In the genomic region with DNA sequence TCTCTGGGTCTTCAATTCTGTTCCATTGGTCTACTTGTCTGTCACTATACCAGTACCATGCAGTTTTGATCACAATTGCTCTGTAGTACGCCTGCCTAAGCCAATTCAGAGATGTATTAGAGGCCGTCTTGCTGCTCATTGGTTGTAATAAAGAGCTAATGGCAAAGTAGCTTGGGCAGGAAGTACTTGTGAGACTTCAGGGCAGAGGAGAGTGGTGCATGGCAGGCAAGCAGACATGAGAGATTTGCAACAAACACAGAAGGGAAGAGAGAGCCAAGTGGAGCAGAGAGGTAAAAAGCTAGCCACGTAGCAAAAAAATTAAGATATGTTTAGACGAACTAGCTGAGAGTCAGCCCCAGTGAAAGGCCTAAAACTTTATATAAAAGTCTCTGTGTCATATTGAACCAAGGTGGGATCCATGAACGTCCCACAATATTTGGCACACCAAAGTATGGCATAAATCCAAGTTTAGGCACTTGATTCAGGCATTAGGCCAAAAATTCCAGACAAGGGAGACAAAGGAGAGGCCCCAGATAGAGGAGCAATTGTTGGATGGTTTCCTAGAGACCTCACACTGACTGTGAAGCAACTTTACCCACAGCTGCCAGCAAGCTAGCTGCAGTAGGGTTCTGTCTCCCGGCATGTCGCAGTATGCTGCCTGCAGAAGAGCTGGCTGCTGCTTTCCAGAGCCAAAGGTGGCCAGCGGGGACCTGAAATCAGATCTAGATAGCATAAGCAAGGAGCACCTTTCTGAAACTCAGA, we compare ENCODE assay signal across 9 mouse cellular contexts. TPM values are rescaled to one million over a fixed set of nuclear protein-coding genes. Genes with fewer than 3 reads are reported as not detected.
DNase-seq lines count a peak whose midpoint lies in the region; ATAC-seq lines count a peak whose summit lies in the region.
"Had no signal": no experiment of that assay in that cellular context is flagged by ENCODE, and none has a peak within 500 bp of the region (broad histone marks: within the 10 kb centered on the region; RNA-seq: fewer than 3 reads in every experiment).

No protein-coding gene starts in this region.

- no peaks in the 10 kb centered on the region; the same call in 1 of the 2 replicates for H3K4me1 ChIP-seq in intestine, embryonic 14.5 days (replicated peaks; ENCODE audit: control insufficient read depth, insufficient read depth, low read length)
- no peaks in the 10 kb centered on the region for H3K4me1 ChIP-seq in intestine, embryonic 16.5 days (ENCODE audit: control insufficient read depth, insufficient read depth, low read length)
- H3K4me1 ChIP-seq in heart, embryonic 15.5 days (replicated peaks): peaks cover 7% of the 10 kb centered on the region

- ATAC-seq in intestine, embryonic 14.5 days (replicated peaks; ENCODE audit: low FRiP score, low TSS enrichment, low read depth): no peak
- ATAC-seq in intestine, embryonic 16.5 days: no peak
- peak; percentile 90 for ATAC-seq in heart, embryonic 15.5 days (replicated peaks; ENCODE audit: insufficient number of reproducible peaks, insufficient read depth, low FRiP score, low read depth)
- no peak for ATAC-seq in CD4-positive, CD25-positive, alpha-beta regulatory T cell, adult 4 months

- WGBS in intestine, embryonic 14.5 days: 59% methylated on average over 8 of the region's 8 CpGs
- 55% methylated on average over 8 of the region's 8 CpGs for WGBS in intestine, embryonic 16.5 days
- WGBS in heart, embryonic 15.5 days: 33% methylated on average over 8 of the region's 8 CpGs

- H3K27ac ChIP-seq in intestine, embryonic 14.5 days (ENCODE audit: low read depth): 0 out of 2 replicates have a peak overlapping the region, but pooled peaks have one; percentile 27
- no peak overlapping the region for H3K27ac ChIP-seq in intestine, embryonic 16.5 days (ENCODE audit: low read length)
- peak overlapping the region; percentile 77 for H3K27ac ChIP-seq in heart, embryonic 15.5 days

- H3K27me3 ChIP-seq in intestine, embryonic 14.5 days (replicated peaks; ENCODE audit: control insufficient read depth, insufficient read depth, low read length): no peaks in the 10 kb centered on the region
- H3K27me3 ChIP-seq in intestine, embryonic 16.5 days (replicated peaks; ENCODE audit: control insufficient read depth, insufficient read depth, low read length): no peaks in the 10 kb centered on the region
- no peaks in the 10 kb centered on the region for H3K27me3 ChIP-seq in heart, embryonic 15.5 days

- DNase-seq in intestine, embryonic 14.5 days (ENCODE audit: low spot score): no peak
- peak; percentile 35 to 40 for DNase-seq in cerebellum, postnatal 14 days
- peak; percentile 33 for DNase-seq in lung, postnatal 10 days
- no peak for DNase-seq in kidney, adult 9 months
- DNase-seq in urinary bladder, postnatal 14 days (ENCODE audit: low spot score): no peak
- DNase-seq: kidney, adult 11 months had no signal

- H3K9me3 ChIP-seq in intestine, embryonic 14.5 days (ENCODE audit: control insufficient read depth, low read length): no peaks in the 10 kb centered on the region
- H3K9me3 ChIP-seq in intestine, embryonic 16.5 days (ENCODE audit: control insufficient read depth, low read length): no peaks in the 10 kb centered on the region
- no peaks in the 10 kb centered on the region for H3K9me3 ChIP-seq in heart, embryonic 15.5 days (replicated peaks)

- no peaks in the 10 kb centered on the region for H3K36me3 ChIP-seq in intestine, embryonic 14.5 days (ENCODE audit: control insufficient read depth, insufficient read depth, low read length)
- H3K36me3 ChIP-seq in intestine, embryonic 16.5 days (ENCODE audit: control insufficient read depth, insufficient read depth, low read length): no peaks in the 10 kb centered on the region
- no peaks in the 10 kb centered on the region for H3K36me3 ChIP-seq in heart, embryonic 15.5 days

- H3K4me2 ChIP-seq in intestine, embryonic 14.5 days (ENCODE audit: low read length): no peak overlapping the region
- no peak overlapping the region for H3K4me2 ChIP-seq in intestine, embryonic 16.5 days (ENCODE audit: low read depth, low read length)
- H3K4me2 ChIP-seq in heart, embryonic 15.5 days: peak overlapping the region; percentile 46

- no peak overlapping the region for H3K4me3 ChIP-seq in intestine, embryonic 14.5 days (ENCODE audit: low read depth, low read length)
- H3K4me3 ChIP-seq in intestine, embryonic 16.5 days (ENCODE audit: low read length): no peak overlapping the region
- H3K4me3 ChIP-seq in heart, embryonic 15.5 days: no peak overlapping the region

- no peak overlapping the region for H3K9ac ChIP-seq in intestine, embryonic 14.5 days (ENCODE audit: low read length)
- H3K9ac ChIP-seq in intestine, embryonic 16.5 days (ENCODE audit: low read depth, low read length): no peak overlapping the region
- no peak overlapping the region for H3K9ac ChIP-seq in heart, embryonic 15.5 days

RNA-seq across cellular contexts. Expression of a gene that starts 14.5 kb away (rescaled TPM):
- polyA plus RNA-seq in intestine, embryonic 14.5 days (2014; fragmentation: Nextera tagmentation; extraction: Ambion mirVana): not detected in 2 replicates
- polyA plus RNA-seq in intestine, embryonic 16.5 days (2015; fragmentation: Nextera tagmentation; extraction: Ambion mirVana): not detected in 2 replicates
- polyA plus RNA-seq in heart, embryonic 15.5 days (2015; fragmentation: Nextera tagmentation; extraction: Ambion mirVana): 0.41 and 1.2 TPM in 2 replicates
- polyA plus RNA-seq in CD4-positive, CD25-positive, alpha-beta regulatory T cell, adult 4 months (2017; shearing (Covaris generic)): not detected

Comparison
In these comparisons a context has a peak if more than half of its experiments do, and no peak if none do; other contexts are left out.
1. DNase-seq: peak in cerebellum, postnatal 14 days (2 of 2) and lung, postnatal 10 days (single experiment); none in intestine, embryonic 14.5 days (single experiment), kidney, adult 9 months (single experiment) and urinary bladder, postnatal 14 days (single experiment).